Mouse (Mus musculus) cerebellum, adult 9-10 months (tissue): ENCODE data around the gene Asphd1.

Experiments
- DNase-seq: peaks from one replicate; pipeline ENCODE4 v3.0.0; 2022

The Asphd1 gene

DNA sequence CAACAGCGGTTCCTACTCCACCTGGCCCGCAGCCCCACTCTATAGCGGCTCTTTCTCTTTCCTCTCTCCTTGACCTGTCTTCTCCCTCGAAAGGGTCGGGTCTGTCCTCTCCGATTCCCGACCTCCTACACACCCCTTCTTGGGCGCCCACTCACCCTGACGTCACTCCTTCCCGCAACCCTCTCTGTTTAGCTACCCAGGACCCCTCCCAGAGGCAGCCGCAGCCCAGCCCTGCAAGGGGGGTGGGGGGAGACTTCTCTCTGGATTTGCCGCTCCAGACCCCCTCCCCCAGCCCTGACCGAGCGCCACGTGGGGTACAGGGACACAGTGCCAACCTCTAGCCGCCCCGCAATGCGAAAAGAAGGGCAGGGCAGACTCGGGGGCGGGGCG, at the start of gene Asphd1:
Gene Asphd1 (minus strand): TSS at position 180 of the 390 bp plus-strand sequence.
- DNase-seq, result no peak

DNA sequence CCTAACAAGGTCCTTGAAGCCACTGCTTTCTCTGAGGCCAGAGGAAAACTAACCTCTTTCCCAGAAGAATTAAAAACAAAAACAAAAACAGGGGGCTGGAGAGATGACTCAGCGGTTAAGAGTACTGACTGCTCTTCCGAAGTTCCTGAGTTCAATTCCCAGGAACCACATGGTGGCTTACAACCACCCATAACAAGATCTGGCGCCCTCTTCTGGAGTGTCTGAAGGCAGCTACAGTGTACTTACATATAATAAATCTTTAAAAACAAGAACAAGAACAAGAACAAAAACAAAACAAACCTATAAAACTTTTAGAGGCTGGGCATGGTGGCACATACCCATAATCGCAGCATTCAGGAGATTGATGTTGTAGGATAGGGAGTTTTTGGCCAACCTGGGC, 47.1 kb upstream of the Asphd1 start:
- no peak for DNase-seq

DNA sequence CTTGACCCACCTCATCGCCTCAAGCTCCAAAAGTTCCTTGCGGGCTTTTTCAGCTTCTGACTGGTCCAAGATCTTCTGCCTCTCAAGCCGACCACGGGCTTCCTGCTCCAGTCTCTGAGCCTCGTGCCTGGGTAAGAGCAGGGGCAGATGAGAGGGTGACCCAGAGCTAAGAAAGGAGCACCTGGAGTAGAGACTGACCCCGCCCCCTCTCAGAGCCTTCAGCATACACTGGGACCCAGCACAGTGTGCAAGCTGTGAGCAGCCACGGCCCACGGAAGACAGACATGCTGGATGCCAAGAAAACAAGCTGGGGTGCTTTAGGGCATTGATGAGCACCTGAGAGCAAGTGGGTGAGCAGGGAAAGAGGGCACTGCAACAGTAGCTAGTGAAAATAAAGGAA, 39.4 kb upstream of the Asphd1 start:
- DNase-seq, result no peak

DNA sequence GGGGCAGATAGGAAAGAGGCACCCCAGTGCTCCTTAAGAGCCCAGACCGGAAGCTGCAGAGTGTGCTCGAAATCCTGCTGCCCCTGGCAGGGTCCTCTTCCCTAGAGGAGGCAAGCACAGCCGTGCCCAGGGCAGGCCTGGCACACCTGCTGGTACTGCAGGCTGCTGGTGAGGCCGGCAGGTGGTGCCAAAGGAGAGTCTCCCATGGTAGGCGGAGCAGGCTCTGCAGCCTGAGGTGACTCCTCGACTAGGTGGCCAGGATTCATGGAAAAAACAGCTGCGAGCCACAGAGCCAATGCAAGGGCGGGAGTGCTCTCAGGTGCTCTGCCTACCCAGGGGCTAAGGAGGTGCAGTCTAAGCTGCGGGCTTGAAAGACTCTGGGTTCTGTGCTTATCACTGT, 36.9 kb upstream of the Asphd1 start:
- DNase-seq, result peak; percentile 87

DNA sequence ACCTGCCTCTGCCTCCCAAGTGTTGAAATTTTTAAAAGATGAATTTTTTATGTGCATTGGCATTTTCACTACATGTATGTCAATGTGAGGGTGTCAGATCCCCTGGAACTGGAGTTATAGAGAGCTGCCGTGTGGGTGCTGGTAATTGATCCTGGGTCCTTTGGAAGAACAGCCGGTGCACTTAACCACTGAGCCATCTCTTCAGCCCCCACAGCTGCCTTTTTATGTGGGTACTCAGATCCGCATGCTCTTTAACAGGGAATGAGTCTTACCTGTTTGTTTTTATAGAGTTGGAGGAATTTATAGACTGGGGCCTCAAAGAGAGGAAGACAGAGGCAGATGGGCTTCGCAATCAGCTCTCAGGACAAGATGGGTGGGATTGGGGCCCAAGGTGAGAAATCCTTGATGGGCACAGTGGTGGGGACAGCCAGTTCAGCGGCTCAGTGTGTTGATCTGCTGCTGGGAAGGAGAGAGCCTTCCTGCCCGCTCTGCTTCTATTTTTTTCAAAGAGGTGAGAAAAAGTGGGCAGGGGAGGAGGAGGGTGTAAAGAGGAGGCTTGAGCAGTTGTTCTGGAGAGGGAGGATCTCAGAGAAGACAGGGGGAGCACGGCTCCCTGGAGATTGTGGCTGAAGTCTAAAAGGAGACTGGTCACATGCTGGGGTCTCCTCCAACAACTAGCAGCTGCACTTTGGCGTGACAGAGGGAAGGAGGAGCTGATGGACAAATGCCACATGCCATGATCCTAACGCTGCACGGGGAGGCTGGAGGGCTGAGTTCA, 35.5 kb upstream of the Asphd1 start:
- no peak for DNase-seq

DNA sequence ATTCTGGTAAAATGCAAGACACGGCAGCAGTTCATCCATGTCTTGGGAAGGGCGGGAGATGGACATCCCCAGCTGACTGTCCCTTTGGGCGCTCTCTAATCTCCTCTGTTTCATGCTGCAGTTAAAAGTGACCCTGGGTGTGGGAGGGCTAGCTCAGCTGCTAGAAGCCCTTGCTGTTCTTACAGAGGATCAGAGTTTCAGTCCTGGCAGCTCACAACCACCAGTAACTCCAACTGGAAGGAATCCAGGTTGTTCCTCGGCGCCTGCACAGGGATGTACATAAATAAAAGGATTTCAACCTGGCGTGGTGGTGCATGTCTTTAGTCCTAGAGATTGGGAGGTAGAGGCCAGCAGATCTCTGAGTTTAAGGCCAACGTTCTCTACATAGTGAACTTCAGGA, 33.7 kb upstream of the Asphd1 start:
- DNase-seq, result no peak

DNA sequence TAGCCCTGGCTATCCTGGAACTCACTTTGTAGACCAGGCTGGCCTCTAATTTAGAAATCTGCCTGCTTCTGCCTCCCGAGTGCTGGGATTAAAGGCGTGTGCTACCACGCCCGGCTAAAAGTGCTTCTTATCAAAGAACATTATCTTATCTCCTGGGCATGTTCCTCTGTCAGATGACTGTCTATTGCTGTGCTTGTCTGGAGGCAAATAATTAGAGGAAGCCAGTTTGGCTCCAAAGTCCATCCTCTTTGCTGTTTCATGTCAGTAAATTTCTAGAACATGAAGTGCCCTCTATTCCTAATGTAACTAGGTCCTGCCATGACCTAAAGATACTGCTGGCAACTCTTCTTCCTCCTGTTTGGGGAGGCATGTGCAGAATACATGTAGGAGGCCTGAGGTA, 32.7 kb upstream of the Asphd1 start:
- no peak for DNase-seq

DNA sequence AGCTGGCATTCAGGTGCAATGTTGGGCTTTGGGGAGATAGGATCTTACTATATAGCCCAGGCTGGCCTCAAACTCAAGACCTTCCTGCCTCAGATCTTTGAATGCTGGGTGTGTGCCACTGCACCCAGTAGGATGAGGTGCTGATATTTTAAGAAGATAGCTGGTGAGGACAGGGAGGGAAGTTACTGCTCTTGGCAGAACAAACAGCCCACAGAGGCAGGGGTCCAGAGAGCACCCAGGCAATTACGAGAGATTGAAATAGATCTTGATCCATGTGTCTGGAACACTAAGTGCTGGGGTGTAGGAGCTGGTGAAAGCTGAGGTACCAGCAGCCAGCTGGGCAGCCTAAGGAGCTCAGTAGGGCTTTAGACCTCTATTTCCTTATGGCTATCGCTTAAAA, 32.2 kb upstream of the Asphd1 start:
- no peak for DNase-seq

DNA sequence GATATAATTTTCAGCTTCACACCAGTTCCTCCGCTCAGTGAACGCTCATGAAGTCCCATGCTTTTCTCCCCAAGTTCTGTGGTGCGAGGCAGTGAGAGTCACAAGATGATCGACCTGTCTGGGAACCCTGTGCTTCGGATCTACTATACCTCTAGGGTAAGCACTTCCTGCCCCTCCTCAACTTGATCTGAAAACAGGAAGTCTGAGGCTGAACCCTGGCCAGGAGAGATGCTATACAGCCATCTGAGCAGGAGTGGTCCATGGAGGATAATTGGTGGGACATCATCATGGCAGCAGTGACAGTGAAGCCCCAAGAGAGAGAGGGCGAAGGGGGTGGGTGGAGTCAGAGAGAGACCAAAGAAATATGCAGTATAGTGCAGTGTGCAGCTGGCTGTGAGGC, 29.5 kb upstream of the Asphd1 start:
- DNase-seq, result no peak

DNA sequence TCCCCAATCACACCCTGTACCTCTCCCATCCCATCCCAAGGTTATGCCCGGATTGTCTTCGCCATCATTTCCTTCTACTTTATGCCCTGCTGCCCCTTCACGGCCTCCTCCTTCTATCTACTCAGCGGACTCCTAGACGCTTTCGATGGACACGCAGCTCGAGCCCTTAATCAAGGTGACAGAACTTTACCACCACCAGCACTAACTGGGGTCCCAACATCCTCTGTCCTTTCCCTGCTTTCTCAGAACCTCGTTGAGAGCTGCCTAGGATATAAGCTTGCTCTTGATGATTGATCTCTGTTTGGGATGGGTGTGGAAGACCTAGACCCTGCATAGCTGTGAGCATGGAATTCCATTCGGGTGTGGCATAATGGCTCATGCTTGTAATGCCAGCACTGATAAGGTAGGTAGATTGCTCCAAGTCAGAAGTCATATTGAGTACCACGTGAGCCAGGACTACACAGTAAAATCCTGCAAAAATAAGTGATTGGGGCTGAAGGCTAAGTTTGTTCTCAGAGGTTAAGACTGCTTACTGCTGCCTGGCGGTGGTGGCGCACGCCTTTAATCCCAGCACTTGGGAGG, 27.6 kb upstream of the Asphd1 start:
- no peak for DNase-seq

DNA sequence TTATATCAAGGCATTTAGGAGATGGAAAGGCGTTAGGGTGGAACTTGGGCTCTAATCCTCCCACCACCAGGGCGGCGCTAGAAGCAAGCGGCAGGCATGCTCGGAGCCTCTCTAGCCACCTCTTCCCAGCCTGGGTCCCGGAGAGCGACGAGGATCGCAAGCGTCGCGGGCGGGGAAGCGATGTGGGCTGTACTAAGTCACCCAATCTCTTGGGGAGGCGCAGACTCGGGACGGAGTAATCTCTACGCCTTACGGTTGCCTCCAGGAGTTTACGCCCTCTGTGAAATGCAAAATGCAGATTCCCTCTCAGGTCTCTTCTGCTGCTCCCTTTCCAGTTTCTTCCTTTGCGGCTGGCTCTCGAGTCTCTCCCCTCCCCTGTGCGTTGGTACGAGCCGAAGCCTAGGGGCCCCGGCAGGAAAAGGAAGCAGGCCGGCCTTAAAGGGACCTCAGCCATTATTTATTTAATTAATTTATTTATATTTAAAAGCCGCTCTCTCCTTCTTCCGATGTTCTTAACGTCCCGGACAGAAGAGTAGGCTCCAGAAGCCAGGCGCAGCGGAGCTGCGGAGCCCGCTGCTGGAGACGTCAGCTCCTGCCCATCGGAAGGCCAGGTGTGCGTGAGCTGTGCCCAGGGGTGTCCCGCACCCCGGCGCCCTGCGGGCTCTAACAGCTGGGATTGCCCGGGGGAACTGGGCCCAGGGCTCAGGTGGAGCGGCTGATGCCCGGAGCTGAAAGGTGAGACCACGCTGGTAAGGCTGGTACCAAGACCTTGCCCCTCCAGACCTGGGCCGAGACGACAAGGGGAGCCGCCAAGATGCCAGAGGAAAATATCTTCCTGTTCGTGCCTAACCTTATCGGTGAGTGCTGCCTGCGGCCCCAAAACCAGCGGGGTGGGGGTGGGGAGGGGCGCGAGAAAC, 26.8 kb upstream of the Asphd1 start, which contains the start of gene Cdiptos:
Gene Cdiptos (minus strand): TSS at position 149 of the 917 bp plus-strand sequence.
- peak; percentile 96 for DNase-seq

DNA sequence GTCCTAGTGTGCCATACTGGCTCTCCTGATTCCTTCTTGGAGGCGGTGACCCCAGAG, 26.3 kb upstream of the Asphd1 start, which contains the start of gene Cdipt:
Gene Cdipt (plus strand): TSS at position 22 of the 57 bp plus-strand sequence.
- DNase-seq, result no peak

DNA sequence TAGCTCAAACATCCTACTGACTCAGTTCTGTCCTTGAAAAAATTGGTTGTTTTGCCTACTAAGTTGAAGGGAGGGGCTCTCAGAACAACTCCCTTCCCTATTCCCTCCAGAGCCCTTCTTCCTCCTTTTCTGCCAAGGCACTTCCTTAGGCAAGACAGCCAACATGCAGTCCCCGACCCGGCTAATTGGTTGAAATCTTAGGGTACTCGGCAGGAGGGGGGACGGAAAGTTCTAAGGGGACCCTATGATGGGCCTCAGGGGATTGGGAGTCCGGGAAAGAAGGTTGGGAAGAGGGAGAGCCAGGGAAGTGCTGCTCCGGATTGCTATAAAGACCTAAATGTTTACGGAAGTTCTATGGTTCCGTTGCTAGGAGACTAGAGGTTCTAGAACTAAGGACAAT, 26.1 kb upstream of the Asphd1 start:
- DNase-seq, result no peak

DNA sequence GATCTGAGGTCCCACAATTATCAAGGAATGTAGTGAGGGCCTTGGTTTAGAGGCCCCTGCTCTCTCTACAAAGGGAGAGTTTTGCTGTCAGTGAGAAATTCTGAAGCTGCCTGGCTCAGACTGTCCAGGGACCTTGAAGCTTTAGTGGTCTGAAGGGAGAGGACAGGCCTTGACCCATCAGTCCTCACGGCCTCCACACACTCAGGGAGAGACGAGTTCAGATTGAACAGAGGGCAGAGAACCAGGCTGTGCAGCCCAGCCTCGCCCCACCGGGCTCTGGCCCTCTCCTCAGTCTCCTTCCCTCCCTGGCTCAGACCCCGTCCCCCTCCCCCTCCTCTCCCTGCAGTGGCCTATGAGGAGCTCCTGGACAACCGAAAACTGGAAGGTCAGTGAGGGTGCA, 18.0 kb upstream of the Asphd1 start:
- DNase-seq, result no peak

DNA sequence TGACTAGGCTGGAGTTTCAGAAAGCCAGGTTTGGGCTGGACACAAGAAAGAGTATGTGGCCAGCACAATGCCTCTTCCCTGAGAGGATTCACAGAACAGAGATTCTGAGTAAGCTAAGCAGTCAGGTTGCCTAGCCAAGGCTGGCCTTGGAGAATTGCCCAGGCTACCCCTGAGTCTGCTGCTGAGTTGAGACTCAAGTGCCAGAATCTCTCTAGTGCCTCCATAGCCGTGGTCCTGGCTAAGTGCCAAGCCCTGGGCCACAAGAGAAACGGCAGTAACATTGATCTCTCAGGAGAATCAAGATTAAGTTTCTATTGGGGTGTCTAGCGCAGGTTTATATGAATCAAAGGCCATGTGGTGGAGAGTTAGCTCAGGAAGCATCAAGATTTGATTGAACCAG, 16.2 kb upstream of the Asphd1 start:
- DNase-seq, result peak; percentile 81

DNA sequence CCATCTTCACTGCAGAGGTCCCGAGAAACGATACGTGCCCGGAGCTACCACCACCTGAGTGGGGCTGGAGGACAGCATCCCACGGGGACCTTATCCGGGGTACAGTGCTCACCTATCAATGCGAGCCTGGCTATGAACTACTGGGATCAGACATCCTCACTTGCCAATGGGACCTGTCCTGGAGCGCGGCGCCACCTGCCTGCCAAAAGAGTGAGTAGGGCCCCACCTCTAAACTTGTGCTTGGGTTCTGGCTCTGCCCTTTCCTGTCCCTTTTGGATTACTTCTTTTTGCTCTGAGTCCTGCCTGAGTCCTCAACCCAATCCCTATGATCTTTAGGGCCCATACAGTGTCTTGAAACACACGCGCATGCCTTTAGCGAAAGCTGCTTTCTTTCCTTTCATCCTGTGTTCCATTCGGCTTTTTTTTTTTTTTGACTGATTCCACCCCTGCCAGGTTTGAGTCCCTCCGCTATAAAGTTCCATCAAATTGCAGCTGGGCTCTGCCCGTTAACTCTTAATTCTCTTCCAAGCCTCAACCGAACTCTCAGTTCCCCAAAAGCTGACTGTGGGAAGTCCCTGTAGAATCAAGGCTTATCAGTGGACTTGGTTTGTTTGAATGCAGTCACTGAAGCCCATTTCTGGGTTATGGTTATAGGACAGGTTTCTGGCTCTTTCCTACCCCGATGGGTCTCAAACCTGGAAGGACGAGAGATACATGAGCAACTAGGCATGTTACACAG, 14.3 kb upstream of the Asphd1 start:
- DNase-seq, result no peak

DNA sequence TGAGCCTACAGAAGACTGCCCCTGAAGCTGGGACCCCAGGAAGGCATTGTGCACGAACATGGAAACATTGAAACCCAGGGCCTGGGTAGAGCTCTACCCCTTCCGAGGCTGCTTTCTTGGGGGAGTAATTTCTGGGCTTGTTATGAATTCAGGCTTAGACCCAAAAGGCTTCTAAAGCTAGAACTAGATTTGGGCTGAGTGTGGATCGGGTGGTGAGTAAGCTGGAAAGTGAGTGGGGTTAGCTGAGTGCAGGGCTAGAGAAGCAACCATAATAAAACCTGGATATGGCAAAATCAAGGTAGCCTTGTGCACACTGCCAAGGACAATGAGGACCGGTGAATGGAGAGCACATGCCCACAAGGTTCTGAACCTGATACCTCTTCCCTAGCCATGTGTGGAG, 12.6 kb upstream of the Asphd1 start:
- no peak for DNase-seq

DNA sequence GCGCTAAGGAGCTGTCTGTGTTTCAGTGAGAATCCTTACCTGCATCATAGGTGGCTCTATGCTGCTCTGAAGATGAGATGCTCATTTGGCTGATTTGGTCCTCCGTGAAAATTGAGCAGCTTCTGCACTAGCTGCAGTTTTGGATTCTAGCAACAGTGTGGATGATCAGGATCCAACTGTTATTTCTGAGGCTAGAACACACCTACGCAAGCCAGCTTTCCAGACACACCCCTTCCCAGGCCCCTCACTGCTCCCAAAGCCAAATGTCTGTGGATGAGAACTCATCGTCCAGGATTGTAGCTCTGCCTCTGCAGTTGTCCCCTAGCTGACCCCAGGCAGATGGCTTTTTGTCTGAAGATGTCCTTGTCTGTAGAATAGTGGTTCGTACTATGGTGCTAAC, 11.7 kb upstream of the Asphd1 start:
- DNase-seq, result no peak

DNA sequence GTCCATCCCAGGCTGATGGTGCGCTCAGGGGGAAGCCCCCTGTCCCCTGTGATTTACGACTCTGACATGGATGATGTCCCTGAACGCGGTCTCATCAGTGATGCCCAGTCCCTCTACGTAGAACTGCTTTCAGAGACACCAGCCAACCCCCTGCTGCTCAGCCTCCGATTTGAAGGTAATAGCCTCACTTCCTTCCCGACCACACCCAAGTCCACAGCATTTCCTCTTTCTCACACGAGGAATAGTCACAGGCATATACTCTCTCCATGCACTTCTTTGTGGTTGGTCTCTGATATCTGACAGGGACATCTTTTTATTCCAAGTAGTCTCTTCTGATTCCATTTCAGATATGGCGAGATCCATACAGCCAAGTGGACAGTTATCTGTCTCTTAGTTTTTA, 10.4 kb upstream of the Asphd1 start:
- DNase-seq, result no peak

DNA sequence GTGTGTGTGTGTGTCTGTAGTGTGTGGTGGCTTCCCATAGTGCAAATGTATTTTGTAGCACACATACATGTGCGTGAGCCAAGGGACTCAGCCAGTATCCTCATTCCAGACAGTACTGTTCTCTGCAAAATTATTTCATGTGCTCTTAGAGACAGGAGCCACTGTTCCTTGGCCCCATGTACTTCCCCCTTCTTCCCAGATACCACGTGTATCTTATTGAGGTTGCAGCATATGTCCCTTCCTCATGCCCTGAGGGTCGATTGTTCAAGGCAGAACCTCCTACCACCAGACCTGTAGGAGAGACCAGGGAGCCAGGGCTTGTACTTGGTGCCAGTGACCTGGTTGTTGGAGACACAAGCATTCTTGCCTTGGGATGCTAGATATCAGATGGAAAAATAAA, 5.7 kb upstream of the Asphd1 start:
- DNase-seq, result no peak

DNA sequence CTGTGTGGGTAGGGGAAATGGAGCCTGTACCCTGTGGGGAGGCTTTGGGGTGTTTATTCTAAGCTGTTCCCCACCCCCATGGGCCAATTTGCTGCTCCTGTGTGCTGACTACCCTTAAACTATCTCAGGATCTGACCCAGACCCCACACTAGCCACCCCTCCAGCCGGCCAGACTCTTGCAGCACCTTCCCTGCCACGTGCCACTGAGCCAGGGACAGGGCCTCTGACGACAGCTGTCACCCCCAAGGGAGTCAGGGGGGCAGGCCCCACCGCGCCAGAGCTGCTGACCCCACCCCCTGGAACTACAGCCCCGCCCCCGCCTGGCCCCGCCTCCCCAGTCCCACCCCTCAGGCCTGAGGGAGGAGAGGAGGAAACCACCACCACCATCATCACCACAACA, 3.3 kb upstream of the Asphd1 start:
- DNase-seq, result no peak

DNA sequence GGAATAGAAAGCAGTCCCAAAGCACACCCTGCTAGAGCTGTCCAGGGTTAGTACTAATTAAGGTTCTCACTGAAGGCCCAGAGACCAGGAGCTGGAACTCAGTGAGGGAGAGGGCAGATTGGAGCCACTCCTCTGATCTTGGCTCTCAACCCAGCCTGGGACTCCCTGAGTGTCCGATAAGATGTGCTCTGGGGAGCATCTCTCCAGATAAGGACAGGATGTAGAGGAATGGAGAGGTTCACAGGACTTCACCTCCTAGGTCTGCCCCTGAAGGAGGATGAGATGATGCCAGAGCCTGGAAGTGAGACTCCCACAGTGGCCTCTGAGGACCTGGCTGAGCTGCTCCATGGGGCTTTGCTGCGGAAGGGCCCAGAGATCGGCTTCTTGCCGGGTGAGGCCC, 2.4 kb upstream of the Asphd1 start:
- DNase-seq, result no peak
